Mouse (Mus musculus) kidney, postnatal 14 days (tissue): ENCODE measurements around the gene Gm20219.
"Not testable (repeated sequence)": the region's sequence is repeated elsewhere in the genome, so short reads cannot be mapped to it uniquely, and the experiment has no call there.

Source experiments
- DNase-seq: peaks from one replicate; pipeline ENCODE4 v3.0.0; 2022; ENCODE audit warnings: mixed read lengths

Gm20219 gene

GRCm38 (mm10) chr17:56511707-56512090 lies 42.5 kb downstream of the Gm20219 start:
- no peak for DNase-seq

GRCm38 (mm10) chr17:56510970-56511706 lies 43.0 kb downstream of the Gm20219 start:
- peak; percentile 19 for DNase-seq

DNA sequence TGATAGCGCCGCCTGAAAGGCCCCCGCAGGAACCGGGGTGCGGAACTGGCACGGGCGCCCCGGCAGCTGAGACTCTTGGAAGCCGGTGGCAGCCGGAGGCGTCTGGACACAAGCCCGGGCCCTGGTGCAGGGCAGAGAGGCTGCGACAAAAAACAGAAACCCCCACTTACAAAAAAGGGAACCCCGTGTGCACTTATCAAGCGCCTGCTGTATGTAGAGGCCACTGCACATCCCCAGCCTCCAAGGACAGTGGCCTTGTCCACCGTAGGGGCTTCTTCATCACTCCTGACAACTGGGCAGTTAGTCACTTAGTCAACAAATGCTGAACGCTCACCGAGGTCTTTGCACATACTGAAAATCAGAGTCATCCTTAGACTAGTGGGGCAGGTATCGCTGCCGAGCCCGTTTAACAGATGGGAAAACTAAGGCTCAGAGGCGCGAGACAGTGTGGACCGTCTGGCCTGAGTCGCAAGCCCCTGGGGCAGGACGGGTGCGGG lies 43.7 kb downstream of the Gm20219 start:
- DNase-seq: no peak

GRCm38 (mm10) chr17:56509707-56510472 lies 44.3 kb downstream of the Gm20219 start:
- DNase-seq: peak; percentile 29

DNA sequence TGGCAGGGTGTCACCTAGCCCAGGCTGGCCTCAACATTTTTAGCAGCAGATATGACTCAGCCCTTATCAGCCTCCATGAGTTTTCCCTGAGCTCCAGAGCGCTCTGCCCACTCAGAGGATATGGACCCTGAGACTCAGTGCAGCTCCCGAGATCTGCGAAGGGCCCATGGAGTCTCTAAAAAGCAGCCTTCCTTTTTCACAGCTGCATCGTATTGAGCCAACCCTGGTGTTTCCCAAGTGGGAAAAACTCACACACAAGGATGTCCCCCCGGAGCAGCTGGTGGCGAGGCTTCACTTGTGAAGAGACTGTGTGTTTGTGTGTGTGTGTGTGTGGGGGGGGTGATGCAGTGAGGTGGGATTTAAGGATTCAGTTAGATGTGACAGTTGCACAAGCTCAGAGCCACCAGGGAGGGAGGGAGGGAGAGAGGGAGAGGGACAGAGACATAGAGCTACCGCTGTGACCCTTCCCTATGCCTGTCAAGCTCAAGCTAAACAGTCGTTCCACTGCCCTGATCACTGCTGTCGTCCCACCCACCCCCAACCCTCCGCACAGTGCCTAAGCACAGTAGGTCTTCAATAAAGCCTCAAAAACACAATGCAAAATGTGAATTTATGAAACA lies 45.1 kb downstream of the Gm20219 start:
- DNase-seq: no peak

- peak; percentile 95 for DNase-seq
Observed at GRCm38 (mm10) chr17:56507161-56508068, 46.8 kb downstream of the Gm20219 start.

DNA sequence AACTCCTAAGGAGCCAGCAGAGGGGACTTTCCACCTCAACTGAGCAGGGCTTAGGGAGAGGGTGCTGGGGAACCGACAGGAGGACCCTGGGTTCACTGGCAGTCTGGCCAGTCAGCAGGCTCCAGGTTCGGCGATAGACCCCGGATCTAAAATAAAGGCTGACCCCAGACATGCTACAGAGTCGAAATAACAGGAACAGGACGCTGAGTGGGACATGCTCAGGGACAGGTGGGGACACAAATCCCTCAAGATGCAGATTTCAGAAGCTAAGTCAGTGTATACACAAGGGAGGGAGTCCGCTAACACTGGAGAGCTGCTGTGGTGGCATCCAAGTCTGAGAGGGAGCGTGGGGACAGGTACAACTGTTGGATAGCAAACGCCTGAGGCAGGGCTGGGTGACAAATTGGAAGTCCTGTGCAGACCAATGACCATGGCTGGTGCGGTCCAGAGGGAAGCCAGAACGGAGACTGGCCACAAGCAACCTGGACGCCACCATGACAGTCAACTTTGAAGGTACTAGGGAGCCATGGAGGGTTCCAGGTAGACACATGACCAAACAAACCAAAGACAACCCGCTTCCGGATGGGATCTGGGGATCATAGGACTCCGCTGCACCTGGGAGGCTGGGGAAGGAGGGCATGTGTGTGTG lies 47.6 kb downstream of the Gm20219 start:
- no peak for DNase-seq

DNA sequence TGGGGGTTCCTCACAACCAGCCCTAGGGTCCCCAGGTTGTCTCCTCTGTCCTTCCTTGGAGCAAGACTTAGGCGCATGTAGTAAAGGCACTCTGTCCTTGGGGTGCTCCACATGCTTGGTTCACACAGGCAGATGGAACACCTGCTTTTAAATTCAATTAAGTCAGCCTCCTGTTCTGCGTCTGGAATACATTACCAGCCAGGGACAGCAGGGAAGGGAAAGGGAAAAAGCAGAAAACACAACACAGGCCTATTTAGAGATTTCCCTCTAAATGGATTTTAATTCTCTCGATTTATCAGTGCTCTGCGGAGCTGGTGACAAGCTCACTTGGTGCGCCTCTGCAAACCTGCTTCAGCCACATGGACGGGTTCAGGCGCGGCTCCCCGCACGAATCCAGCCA lies 48.8 kb downstream of the Gm20219 start:
- no peak for DNase-seq

DNA sequence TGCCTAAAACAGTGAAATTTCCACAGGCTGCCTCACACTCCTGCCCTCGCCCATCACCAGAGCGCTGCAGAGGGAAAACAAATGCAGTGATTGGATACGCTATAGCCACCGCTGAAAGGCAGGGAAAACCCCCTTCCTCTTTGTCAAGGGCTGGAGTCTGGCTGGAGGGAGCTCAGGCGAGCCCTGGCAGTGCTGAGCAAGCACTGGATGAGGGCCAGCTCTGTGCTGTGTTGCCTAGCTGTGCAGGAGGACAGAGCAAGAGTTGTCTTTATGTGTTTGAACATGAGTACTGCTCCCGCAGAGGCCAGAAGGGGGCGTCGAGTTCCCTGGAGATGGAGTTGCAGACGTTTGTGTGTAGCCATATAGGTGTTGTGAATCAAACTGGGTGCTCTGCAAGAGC lies 51.7 kb downstream of the Gm20219 start:
- peak; percentile 48 for DNase-seq

DNA sequence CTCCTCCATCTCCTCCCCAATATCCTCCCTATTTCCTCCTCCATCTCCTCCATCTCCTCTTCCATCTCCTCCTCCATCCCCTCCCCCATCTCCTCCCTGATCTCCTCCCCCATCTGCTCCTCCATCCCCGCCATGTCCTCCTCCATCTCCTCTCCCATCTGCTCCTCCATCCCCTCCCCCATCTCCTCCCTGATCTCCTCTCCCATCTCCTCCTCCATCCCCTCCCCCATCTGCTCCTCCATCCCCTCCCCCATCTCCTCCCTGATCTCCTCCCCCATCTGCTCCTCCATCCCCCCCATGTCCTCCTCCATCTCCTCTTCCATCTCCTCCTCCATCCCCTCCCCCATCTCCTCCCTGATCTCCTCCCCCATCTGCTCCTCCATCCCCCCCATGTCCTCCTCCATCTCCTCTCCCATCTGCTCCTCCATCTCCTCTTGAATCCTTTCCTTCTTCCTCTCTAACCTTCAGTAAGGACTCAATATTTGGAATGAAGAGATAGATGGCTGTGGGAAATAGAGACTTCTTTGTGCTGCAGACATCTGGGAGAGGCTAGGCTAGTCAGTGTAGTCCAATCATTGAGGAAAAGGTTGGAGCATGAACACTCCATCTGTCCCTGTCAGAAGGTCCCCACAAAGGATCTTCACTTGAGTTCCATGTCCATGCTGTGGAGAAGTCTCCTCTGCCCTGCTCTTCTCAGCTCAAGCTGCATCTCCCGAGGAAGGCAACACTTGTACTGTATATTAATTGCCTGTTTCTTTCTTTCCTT lies 52.4 kb downstream of the Gm20219 start:
- DNase-seq: not testable (repeated sequence)
